Mouse (Mus musculus): ENCODE results near the gene 4930442H23Rik. TPM values are rescaled to one million over a fixed set of nuclear protein-coding genes. Genes with fewer than 3 reads are reported as not detected.

4930442H23Rik gene
- polyA plus RNA-seq, 1 experiment from 2014 or later = not detected

GRCm38 (mm10) chr10:81138821-81139528 is 44.7 kb downstream of the 4930442H23Rik start:
- H3K27me3 ChIP-seq (ENCODE audit: control insufficient read depth, insufficient read depth, low read length) = peaks cover 11% of the 10 kb centered on the region
- H3K9me3 ChIP-seq (ENCODE audit: control insufficient read depth, low read length) = no peaks in the 10 kb centered on the region
- H3K4me1 ChIP-seq (ENCODE audit: control insufficient read depth, insufficient read depth, low read length) = peaks cover 47% of the 10 kb centered on the region
- no peak for ATAC-seq (ENCODE audit: low read depth)
- peak overlapping the region; percentile 85 for H3K4me3 ChIP-seq (ENCODE audit: low read depth, low read length)
- H3K27ac ChIP-seq (ENCODE audit: low read depth, low read length) = no peak overlapping the region
- peak overlapping the region; percentile 73 for H3K4me2 ChIP-seq (ENCODE audit: low read depth, low read length)
- peak overlapping the region; percentile 88 for H3K9ac ChIP-seq (replicated peaks; ENCODE audit: low read depth, low read length)
- 70% methylated on average over 11 of the region's 11 CpGs for WGBS
- H3K36me3 ChIP-seq (ENCODE audit: control insufficient read depth, insufficient read depth, low read length) = peaks cover under 1% of the 10 kb centered on the region

- H3K36me3 ChIP-seq (ENCODE audit: control insufficient read depth, insufficient read depth, low read length) = no peaks in the 10 kb centered on the region
- peak overlapping the region; percentile 86 for H3K27ac ChIP-seq (ENCODE audit: low read depth, low read length)
- peaks cover 47% of the 10 kb centered on the region for H3K4me1 ChIP-seq (ENCODE audit: control insufficient read depth, insufficient read depth, low read length)
- H3K9me3 ChIP-seq (ENCODE audit: control insufficient read depth, low read length) = no peaks in the 10 kb centered on the region
- peaks cover 12% of the 10 kb centered on the region for H3K27me3 ChIP-seq (ENCODE audit: control insufficient read depth, insufficient read depth, low read length)
- peak overlapping the region; percentile 73 for H3K4me2 ChIP-seq (ENCODE audit: low read depth, low read length)
- H3K4me3 ChIP-seq (ENCODE audit: low read depth, low read length) = peak overlapping the region; percentile 85
- ATAC-seq (ENCODE audit: low read depth) = no peak
- WGBS = 0% methylated on average over 20 of the region's 24 CpGs
- H3K9ac ChIP-seq (replicated peaks; ENCODE audit: low read depth, low read length) = peak overlapping the region; percentile 88
Observed at GRCm38 (mm10) chr10:81138131-81138782, 45.4 kb downstream of the 4930442H23Rik start.

- WGBS = under 1% methylated on average over 44 of the region's 89 CpGs
- ATAC-seq (ENCODE audit: low read depth) = peak; percentile 90
- peak overlapping the region; percentile 73 for H3K4me2 ChIP-seq (ENCODE audit: low read depth, low read length)
- no peaks in the 10 kb centered on the region for H3K9me3 ChIP-seq (ENCODE audit: control insufficient read depth, low read length)
- peak overlapping the region; percentile 86 for H3K27ac ChIP-seq (ENCODE audit: low read depth, low read length)
- H3K27me3 ChIP-seq (ENCODE audit: control insufficient read depth, insufficient read depth, low read length) = peaks cover 17% of the 10 kb centered on the region
- H3K4me1 ChIP-seq (ENCODE audit: control insufficient read depth, insufficient read depth, low read length) = peaks cover 43% of the 10 kb centered on the region
- H3K9ac ChIP-seq (replicated peaks; ENCODE audit: low read depth, low read length) = peak overlapping the region; percentile 92
- H3K36me3 ChIP-seq (ENCODE audit: control insufficient read depth, insufficient read depth, low read length) = no peaks in the 10 kb centered on the region
- H3K4me3 ChIP-seq (ENCODE audit: low read depth, low read length) = peak overlapping the region; percentile 85
Observed at GRCm38 (mm10) chr10:81137252-81138130, 46.2 kb downstream of the 4930442H23Rik start.

GRCm38 (mm10) chr10:81136706-81137231 is 46.9 kb downstream of the 4930442H23Rik start:
- 1% methylated on average over 42 of the region's 50 CpGs for WGBS
- Histone ChIP-seq H3K4me3 (ENCODE audit: low read depth, low read length) (peak overlapping the region; percentile 85), H3K4me2 (ENCODE audit: low read depth, low read length) (peak overlapping the region; percentile 99), H3K27ac (ENCODE audit: low read depth, low read length) (peak overlapping the region; percentile 97), H3K9me3 (ENCODE audit: control insufficient read depth, low read length) (no peaks in the 10 kb centered on the region), H3K27me3 (ENCODE audit: control insufficient read depth, insufficient read depth, low read length) (peaks cover 17% of the 10 kb centered on the region), H3K4me1 (ENCODE audit: control insufficient read depth, insufficient read depth, low read length) (peaks cover 42% of the 10 kb centered on the region), H3K36me3 (ENCODE audit: control insufficient read depth, insufficient read depth, low read length) (no peaks in the 10 kb centered on the region), H3K9ac (replicated peaks; ENCODE audit: low read depth, low read length) (peak overlapping the region; percentile 92)
- peak; percentile 44 for ATAC-seq (ENCODE audit: low read depth)

GRCm38 (mm10) chr10:81135831-81136705 is 47.6 kb downstream of the 4930442H23Rik start:
- H3K27me3 ChIP-seq (ENCODE audit: control insufficient read depth, insufficient read depth, low read length) = peaks cover 17% of the 10 kb centered on the region
- H3K36me3 ChIP-seq (ENCODE audit: control insufficient read depth, insufficient read depth, low read length) = no peaks in the 10 kb centered on the region
- peak overlapping the region; percentile 85 for H3K4me3 ChIP-seq (ENCODE audit: low read depth, low read length)
- H3K4me2 ChIP-seq (ENCODE audit: low read depth, low read length) = peak overlapping the region; percentile 99
- ATAC-seq (ENCODE audit: low read depth) = peak; percentile 29; the same call in 1 of the 2 replicates
- H3K9ac ChIP-seq (replicated peaks; ENCODE audit: low read depth, low read length) = peak overlapping the region; percentile 92
- no peaks in the 10 kb centered on the region for H3K9me3 ChIP-seq (ENCODE audit: control insufficient read depth, low read length)
- peak overlapping the region; percentile 97 for H3K27ac ChIP-seq (ENCODE audit: low read depth, low read length)
- H3K4me1 ChIP-seq (ENCODE audit: control insufficient read depth, insufficient read depth, low read length) = peaks cover 38% of the 10 kb centered on the region
- under 1% methylated on average over 85 of the region's 86 CpGs for WGBS

GRCm38 (mm10) chr10:81134966-81135681 is 48.5 kb downstream of the 4930442H23Rik start, which contains the start of gene Zbtb7a:
Gene Zbtb7a (plus strand): TSS chr10:81135220.
- WGBS = 3% methylated on average over 40 of the region's 41 CpGs
- Histone ChIP-seq H3K4me1 (ENCODE audit: control insufficient read depth, insufficient read depth, low read length) (peaks cover 28% of the 10 kb centered on the region), H3K4me3 (ENCODE audit: low read depth, low read length) (peak within 1 kb of the TSS; percentile 85), H3K9me3 (ENCODE audit: control insufficient read depth, low read length) (no peaks in the 10 kb centered on the region), H3K9ac (replicated peaks; ENCODE audit: low read depth, low read length) (peak within 1 kb of the TSS; percentile 92), H3K36me3 (ENCODE audit: control insufficient read depth, insufficient read depth, low read length) (no peaks in the 10 kb centered on the region), H3K27ac (ENCODE audit: low read depth, low read length) (peak within 1 kb of the TSS; percentile 97), H3K4me2 (ENCODE audit: low read depth, low read length) (peak within 1 kb of the TSS; percentile 99), H3K27me3 (ENCODE audit: control insufficient read depth, insufficient read depth, low read length) (peaks cover 17% of the 10 kb centered on the region)
- no peak for ATAC-seq (ENCODE audit: low read depth)

- no peak overlapping the region for H3K4me2 ChIP-seq (ENCODE audit: low read depth, low read length)
- ATAC-seq (ENCODE audit: low read depth) = no peak
- H3K9ac ChIP-seq (replicated peaks; ENCODE audit: low read depth, low read length) = no peak overlapping the region
- H3K4me3 ChIP-seq (ENCODE audit: low read depth, low read length) = no peak overlapping the region
- H3K9me3 ChIP-seq (ENCODE audit: control insufficient read depth, low read length) = no peaks in the 10 kb centered on the region
- H3K36me3 ChIP-seq (ENCODE audit: control insufficient read depth, insufficient read depth, low read length) = no peaks in the 10 kb centered on the region
- H3K4me1 ChIP-seq (ENCODE audit: control insufficient read depth, insufficient read depth, low read length) = peaks cover 21% of the 10 kb centered on the region
- H3K27ac ChIP-seq (ENCODE audit: low read depth, low read length) = no peak overlapping the region
- WGBS = under 1% methylated on average over 16 of the region's 16 CpGs
- peaks cover 17% of the 10 kb centered on the region for H3K27me3 ChIP-seq (ENCODE audit: control insufficient read depth, insufficient read depth, low read length)
Observed at GRCm38 (mm10) chr10:81134181-81134587, 49.5 kb downstream of the 4930442H23Rik start.

Measured in neural tube, embryonic 14.5 days (tissue).